Mouse (Mus musculus) left cerebral cortex, postnatal 10 days (tissue): ENCODE data around the gene Muc5ac. TPM values are rescaled to one million over a fixed set of nuclear protein-coding genes. Genes with fewer than 3 reads are reported as not detected.
"Not testable (repeated sequence)": the region's sequence is repeated elsewhere in the genome, so short reads cannot be mapped to it uniquely, and the experiment has no call there.

ENCODE experiments used
- DNase-seq, 2 experiments: peaks; one replicate each; pipeline ENCODE4 v3.0.0; 2021 to 2022; ENCODE audit warnings: low spot score in 2 of 2, mixed read lengths in 1 of 2; ENCODE audit errors: extremely low spot score in 1 of 2
- intact Hi-C: fragments of 180-260 bp; cut with DNase I; formaldehyde crosslinking; loops from one replicate; pipeline ENCODE4 v1.15.1; 2025
- total RNA-seq, 2 experiments: library from RNA; stranded (reverse); gene quantifications; 2 replicates each; pipeline ENCODE4 v1.2.3; 2021

Gene Muc5ac
- not detected for total RNA-seq

DNA sequence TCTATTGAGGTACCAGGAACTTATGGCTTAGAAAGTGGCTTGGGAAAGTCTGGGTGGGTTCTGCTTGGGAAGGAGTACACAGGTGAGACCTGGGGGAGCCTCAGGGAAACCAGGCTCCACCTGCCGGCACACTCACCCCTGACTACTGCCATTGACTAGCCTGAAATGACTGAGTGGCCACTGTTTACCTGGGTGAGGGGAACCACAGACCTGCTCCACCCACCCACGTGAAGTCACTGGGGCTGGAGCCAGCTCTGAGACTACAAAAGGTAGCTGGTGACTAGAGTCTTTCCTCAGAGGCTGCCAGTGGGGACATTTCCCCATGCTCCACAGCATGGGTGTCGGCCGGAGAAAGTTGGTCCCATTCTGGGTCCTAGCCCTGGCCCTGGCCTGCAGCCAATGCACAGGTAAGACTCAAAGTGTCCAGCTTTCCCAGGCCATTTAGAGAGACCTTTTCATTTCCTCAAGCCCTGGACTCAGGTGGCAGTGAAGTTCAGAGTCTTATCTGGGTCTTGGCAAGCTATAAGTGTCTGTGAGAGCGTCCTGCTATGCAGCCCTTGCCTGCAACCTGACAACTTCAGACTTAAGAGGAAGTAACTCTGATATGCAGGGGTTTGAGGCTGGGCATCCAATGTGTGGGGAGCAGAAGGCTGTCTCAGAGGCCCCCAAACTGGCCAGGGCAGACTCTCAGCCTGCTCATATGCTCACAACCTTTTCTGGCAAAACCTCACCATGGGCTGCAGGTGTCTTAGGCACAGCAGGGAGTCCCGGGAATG lies at the start of gene Muc5ac:
Muc5ac (plus strand) TSS at position 296 of the 776 bp plus-strand sequence.
- intact Hi-C loops, result no loop called here
- no peak for DNase-seq

DNA sequence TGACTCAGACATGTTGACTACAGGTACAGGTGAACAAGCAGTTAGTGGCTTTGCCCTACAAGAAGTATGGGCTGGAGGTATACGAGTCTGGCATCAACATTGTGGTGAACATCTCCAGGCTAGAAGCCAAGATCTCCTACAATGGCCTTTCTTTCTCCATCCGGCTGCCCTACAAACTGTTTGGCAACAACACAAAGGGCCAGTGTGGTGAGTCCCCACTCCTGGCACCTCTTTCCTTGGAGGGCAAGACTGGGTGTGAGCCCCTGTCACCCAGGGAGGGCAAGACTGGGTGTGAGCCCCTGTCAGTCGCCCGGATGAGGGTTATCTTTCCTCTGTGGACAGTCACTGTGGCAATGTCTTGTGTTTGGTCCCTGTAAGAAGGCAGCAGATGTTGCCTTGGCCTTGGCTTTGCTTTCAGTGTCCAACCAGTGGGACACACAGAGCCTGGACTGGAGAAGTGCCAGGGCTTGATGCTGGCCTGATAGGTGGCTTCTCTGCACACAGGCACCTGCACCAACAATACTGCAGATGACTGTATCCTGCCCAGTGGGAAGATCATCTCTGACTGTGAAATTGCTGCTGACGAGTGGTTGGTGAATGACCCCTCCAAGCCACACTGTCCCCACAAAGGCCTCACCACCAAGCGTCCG lies 41.2 kb upstream of the Muc5ac start:
- no peak for DNase-seq
- intact Hi-C loops, result no loop called here

DNA sequence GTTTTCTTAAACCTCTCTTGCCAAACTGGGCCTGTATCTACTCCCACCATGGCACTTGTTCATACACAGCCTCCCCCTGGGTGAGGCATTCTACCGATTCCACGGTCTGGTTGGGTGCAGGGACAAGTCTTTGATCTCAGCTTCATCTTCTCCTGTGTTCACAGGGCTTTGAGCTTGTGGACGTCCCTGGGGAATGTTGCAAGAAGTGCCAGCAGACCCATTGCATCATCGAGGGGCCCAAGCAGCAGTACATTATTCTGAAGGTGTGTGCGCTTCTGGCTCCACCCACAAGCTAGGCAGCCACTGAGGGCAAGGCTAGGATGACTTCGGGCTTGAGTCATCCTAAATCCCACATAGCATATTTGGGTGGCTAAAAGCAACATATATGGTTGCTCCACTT lies 36.3 kb upstream of the Muc5ac start:
- no peak for DNase-seq

DNA sequence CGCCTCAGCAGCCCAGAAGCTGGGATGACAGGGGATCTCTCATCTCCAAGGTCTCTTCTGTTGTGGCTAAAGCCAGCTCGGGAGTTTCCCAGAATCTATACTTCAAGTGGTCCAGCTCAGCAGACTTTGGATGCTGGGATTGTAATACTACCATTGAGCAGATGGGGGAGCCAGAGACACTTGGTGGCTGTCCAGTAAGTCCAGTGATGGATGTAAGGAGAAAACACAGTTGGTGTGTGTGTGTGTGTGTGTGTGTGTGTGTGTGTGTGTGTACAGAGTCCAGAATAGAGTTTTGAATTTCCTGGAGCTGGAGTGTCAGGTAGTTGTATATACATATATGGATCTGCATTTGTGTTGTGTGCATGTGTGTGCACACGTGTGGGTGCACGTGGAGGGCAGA lies 32.9 kb upstream of the Muc5ac start:
- intact Hi-C loops, result no loop called here
- DNase-seq, result peak; percentile 71 to 74

More for the DNA sequence above, 36.3 kb upstream of the Muc5ac start:
- intact Hi-C loops, result no loop called here

DNA sequence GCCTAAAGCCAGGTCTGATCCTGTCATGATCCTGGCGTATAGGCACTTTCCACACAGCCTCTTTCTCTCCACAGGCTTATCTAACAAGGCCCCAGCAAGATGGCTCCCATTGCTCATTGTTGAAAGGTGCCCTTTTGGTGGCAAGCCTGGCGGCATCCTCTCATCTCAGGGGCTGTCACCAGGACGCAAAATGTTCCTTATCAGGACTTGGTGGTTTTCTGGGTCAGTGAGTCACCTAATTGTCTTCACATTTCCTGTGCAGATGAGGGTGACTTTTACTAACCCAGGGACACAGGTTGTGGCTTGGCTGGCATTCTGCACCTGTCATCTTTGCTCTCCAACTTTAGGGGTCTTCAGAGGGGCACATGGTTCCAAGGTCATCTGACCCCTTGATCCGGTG lies 30.5 kb upstream of the Muc5ac start:
- intact Hi-C loops, result no loop called here
- DNase-seq, result no peak

DNA sequence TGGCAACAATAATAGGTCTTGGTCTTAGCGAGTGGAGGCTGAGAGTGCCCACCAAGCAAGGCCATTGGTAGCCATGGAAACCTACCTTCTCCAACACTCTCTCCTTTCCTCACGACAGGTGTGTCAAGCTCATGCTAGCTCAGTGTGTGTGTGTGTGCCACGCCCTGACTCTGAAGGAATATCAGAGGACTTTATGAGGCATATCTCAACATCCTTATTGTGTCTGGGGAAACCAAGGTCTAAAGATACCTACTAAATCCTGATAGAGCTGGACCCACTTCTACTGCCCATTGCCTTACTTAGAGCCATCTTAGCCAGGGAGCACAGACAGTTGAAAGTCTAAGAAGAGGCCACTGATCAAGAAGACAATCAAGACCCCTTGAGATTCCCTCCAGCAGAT lies 18.3 kb upstream of the Muc5ac start:
- DNase-seq, result no peak
- intact Hi-C loops, result no loop called here

DNA sequence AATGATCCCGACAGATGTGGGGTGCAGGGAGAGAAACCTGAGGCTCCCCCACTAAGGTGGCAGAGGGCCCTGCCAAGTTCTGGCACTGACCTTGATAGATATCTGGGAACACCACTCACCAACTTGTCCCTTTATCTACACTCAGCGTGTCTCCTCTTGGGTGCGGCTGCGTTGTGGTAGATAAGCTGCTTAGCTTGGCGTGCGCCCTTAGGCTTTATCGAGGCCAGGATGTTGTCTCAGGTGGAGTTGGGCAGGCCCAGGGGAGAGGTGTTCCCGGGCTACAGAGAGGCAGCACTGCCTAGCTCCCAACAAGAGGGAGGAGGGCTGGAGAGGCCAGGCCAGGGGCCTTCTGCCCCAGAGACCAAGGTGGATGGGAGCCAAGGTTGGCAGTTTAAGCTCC lies 17.8 kb upstream of the Muc5ac start:
- intact Hi-C loops, result no loop called here
- no peak for DNase-seq

DNA sequence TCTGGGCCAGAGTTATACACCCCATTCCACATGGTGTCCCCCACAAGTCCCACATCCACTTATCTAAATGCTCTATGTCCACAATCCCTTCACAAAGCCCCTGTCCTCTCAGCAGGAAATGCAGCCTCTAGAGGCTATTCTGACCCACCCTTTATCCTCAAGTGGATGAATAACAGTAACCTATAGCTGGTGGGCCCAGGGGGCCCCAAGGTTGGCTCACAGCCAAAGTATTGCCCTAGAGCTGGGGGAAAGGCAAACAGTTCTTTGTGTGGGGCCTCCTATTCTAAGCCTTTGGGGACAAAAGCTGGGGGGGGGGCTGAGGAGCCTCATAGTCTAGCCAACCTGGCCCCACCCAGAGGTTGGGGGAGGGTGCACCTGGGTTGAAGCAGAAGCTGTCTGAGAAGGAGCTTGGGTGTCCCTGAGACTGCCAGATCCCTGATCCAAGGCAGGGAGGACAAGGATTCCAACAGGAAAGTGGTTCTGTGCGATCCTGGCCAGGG lies 16.7 kb upstream of the Muc5ac start:
- intact Hi-C loops, result no loop called here
- DNase-seq, result no peak

DNA sequence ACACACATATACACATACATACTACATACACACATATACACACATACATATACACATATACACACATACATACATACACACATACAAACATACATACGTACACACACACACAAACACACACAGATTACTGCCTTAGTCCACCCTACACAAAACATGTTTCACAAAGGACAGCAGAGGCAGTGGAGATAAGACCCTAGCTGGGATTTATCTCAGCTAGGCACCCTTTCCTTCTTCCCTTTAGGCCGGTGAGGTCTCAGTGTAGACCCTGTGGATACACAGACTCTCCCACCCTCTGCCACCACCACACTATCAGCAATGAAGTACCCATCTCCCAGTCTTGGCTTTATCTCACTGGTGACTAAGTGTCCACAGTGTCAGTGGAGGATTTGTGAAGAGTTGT lies 13.9 kb upstream of the Muc5ac start:
- no peak for DNase-seq
- intact Hi-C loops, result no loop called here

DNA sequence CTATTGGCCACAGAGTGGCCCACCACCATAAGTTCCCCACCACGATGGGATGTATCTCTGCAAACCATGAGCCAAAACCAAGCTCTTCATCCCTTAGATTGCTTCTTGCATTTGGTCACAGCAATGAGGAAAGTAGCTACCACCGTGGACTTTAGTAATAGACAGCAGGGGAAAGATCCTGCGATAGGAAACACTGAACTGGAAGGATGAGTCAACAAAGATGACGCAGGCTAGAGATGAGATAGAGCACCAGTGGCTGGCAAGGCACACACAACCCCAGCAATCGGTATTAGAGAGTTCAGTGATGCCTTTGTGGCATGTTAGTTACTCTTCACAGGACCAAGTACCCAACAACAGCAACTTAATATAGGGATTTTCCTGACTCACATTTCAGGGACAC lies 12.6 kb upstream of the Muc5ac start:
- intact Hi-C loops, result no loop called here
- DNase-seq, result no peak

DNA sequence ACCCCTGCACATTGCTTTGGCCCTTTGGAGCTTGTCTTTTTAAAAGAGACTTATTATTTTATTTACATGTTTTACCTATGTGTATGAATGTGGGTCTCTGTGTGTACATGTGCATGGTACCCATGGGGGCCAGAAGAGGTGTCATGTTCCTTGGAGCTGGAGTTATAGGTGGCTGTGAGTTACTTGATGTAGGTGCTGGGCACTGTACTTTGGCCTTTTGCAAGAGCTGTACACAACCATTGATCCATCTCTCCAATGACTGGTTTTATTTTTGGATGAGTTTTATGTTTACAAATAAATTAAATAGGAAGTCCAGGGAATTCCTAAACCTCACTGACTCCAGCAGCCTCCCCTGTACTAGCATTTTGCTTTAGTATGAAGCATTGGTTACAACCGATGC lies 5.5 kb downstream of the Muc5ac start:
- intact Hi-C loops, result no loop called here
- no peak for DNase-seq

DNA sequence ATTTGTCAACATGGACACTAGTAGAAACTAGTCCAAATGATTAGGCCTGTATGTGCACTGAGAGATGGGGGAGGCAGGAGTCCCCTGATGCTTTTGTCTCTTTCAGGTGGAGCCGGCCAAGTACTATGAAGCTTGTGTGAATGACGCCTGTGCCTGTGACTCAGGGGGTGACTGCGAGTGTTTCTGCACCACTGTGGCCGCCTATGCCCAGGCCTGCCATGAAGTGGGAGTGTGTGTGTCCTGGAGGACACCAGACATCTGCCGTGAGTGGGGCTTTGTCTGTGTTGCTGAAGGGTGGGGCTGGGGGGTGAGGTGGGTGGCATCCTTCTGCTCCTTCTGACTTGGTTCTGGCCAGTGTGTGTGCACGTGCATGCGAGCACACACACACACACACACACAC lies 14.4 kb downstream of the Muc5ac start:
- DNase-seq, result no peak
- intact Hi-C loops, result no loop called here

DNA sequence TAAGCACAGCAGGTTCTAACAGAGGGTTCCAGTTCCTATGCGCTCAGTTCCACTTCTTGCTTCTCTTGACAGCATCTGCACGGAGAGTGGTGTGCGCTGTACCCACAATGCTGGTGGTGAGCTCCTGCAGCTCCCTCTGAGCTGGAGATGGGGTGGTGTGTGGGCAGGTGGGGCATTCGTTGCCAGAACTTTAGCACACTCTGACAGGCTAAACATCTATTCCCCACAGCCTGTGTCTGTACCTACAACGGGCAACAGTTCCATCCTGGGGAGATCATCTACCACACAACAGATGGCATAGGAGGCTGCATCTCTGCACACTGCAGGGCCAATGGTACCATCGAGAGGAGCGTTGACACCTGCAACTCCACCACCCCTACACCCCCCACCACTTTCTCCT lies 16.6 kb downstream of the Muc5ac start:
- intact Hi-C loops, result no loop called here

DNA sequence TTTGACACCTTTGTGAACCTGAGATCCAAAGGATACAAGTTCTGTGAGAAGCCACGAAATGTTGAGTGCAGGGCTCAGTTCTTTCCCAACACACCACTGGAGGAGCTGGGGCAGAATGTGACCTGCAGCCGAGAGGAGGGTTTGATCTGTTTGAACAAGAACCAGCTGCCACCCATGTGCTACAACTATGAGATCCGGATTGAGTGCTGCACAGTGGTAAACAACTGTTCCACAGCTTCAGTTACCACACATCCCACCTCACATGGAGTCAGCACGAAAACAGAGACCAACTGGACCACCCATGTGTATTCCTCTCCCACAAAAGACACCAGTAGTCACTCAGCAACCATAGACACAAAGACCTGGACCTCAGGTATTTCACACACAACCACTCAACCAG lies 19.1 kb downstream of the Muc5ac start:
- DNase-seq, intact Hi-C loops: not testable (repeated sequence)

More for the DNA sequence above, 16.6 kb downstream of the Muc5ac start:
- DNase-seq, result no peak

DNA sequence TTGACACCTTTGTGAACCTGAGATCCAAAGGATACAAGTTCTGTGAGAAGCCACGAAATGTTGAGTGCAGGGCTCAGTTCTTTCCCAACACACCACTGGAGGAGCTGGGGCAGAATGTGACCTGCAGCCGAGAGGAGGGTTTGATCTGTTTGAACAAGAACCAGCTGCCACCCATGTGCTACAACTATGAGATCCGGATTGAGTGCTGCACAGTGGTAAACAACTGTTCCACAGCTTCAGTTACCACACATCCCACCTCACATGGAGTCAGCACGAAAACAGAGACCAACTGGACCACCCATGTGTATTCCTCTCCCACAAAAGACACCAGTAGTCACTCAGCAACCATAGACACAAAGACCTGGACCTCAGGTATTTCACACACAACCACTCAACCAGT lies 21.2 kb downstream of the Muc5ac start:
- DNase-seq, intact Hi-C loops: not testable (repeated sequence)

DNA sequence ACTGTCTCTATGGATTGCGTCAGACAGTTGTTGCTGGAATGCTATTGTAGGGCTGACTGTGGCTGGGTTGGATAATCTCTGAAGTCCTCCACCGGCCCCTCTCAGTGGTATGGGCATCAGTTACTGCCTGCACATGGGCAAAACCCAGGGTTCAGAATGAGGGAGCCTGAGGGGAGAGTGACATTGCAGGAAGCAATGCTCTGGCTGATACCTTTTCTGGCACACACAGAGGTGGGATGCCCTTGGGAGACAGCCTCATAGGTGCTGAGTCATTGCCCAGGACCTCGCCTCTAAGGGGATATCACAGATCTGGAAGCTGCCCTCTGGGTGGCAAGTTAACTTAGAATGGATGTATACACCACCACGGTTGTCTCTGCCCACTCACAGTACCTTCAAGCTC lies 24.5 kb downstream of the Muc5ac start:
- no peak for DNase-seq
- intact Hi-C loops, result no loop called here

DNA sequence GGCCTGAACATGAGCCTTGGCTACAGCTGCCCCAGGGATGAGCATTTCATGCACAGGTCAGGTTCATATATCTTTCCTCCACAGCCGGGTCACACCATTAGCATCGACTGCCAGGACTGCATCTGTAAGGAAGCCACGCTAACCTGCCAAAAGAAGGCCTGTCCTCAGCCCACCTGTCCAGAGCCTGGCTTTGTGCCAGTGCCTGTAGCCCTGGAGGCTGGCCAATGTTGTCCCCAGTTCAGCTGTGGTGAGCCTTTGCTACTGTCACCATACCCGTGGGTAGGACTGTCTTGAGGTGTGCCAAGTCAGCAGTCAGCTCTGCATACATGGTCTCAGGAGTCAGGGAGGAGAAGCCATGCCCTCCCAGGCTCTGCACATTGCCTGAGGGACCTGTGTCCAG lies 26.6 kb downstream of the Muc5ac start:
- DNase-seq, result no peak
- intact Hi-C loops, result no loop called here

DNA sequence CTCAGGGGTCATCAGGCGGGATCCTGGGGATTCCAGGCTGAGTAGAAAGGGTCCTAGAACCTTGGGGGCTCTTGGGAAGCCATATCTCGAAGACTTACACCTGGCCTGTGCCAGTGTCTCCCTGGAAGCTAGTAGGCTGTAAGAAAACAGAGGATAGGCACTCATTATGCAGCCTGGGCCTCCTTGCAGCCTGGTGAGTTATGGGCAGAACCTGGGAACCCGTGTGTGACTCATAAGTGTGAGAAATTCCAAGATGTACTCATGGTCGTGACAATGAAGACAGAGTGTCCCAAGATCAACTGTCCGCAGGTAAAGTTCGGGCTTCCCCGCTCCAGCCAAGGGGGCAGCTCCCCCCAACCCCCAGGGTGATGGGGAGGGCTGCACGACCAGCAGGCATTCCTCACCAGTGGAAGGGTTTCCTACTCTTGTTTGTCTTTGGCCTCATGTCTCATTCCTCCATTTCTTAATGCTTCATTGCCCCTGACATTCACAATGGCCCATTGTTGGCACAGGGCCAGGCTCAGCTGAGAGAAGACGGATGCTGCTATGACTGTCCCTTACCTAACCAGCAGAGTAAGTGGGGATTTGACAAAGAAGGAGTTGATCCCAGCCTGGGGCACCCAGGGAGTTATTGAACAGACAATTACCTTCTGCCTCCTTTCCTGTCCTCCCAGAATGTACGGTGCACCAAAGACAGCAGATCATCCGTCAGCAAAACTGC lies 28.7 kb downstream of the Muc5ac start:
- peak in 1 of 2 experiments; percentile 47 for DNase-seq
- intact Hi-C loops, result no loop called here

DNA sequence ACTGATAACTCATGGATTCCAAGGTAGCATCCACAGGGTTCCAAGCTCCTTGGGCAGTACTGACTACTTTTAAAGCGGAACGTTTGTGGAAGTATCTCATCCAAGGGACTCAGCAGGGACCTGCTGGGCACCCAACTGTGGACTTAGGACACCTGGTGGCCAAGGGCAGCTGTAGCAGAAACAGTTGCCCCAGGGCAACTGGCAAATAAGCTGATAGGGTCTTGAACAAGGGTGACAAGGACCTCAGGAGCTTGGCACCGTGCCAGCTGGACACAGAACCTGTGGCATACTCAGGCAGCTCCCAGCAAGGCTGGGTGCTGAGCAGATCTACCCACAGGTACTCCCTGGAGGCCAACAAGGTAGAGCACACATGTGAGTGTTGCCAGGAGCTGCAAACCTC lies 29.5 kb downstream of the Muc5ac start:
- no peak for DNase-seq
- intact Hi-C loops, result no loop called here
